Mouse (Mus musculus) kidney, adult 2 months (tissue): ENCODE measurements around the gene Lag3. TPM values are rescaled to one million over a fixed set of nuclear protein-coding genes. Genes with fewer than 3 reads are reported as not detected.
A peak's percentile ranks its signal among the peaks of the same experiment; 100 is the strongest.

ENCODE experiments used
- DNase-seq: peaks from one replicate; pipeline ENCODE4 v3.0.0; 2021
- H3K27ac ChIP-seq: fragments of 200-500 bp; 2 replicates; pipeline ENCODE4 v1.5.1; 2012; ENCODE audit warnings: low read depth, low read length, control low read depth, inconsistent platforms; ENCODE audit not compliant: insufficient read depth
- H3K27me3 ChIP-seq: fragments of 200-500 bp; replicated peaks from 2 replicates; pipeline ENCODE4 v1.6.1; 2012; ENCODE audit warnings: mild to moderate bottlenecking, moderate library complexity, low read length, inconsistent platforms; ENCODE audit not compliant: control insufficient read depth, insufficient read depth
- H3K36me3 ChIP-seq: fragments of 200-500 bp; 2 replicates; pipeline ENCODE4 v1.6.1; 2012; ENCODE audit warnings: mild to moderate bottlenecking, moderate library complexity, low read length, inconsistent platforms; ENCODE audit not compliant: control insufficient read depth, insufficient read depth
- H3K4me1 ChIP-seq: fragments of 200-500 bp; 2 replicates; pipeline ENCODE4 v1.6.1; 2011; ENCODE audit warnings: low read length; ENCODE audit not compliant: control insufficient read depth, insufficient read depth
- H3K4me3 ChIP-seq: fragments of 200-500 bp; 2 replicates; pipeline ENCODE4 v1.5.1; 2011; ENCODE audit warnings: mild to moderate bottlenecking, low read depth, low read length, control low read depth; ENCODE audit not compliant: insufficient read depth
- CTCF ChIP-seq: fragments of 200-500 bp; conservative IDR thresholded peaks from 2 replicates; pipeline ENCODE4 v1.5.1; 2011; ENCODE audit warnings: low read depth, mild to moderate bottlenecking, control low read depth, low read length, moderate library complexity, mixed read lengths; ENCODE audit not compliant: insufficient read depth, insufficient read length
- POLR2A ChIP-seq: fragments of 200-500 bp; IDR thresholded peaks from one replicate; pipeline ENCODE4 v1.6.1; 2011; ENCODE audit warnings: low read depth, low read length, control low read depth
- WGBS: fragments of 180-500 bp; shearing (Covaris S2); methylation state at CpG from one replicate; pipeline ENCODE4 v1.1.7; 2018; 5-methylcytosine and 5-hydroxymethylcytosine counted together
- polyA plus RNA-seq: library from polyadenylated mRNA; depleted of rRNA; stranded (reverse); fragments of >200 nt; gene quantifications from 2 replicates; pipeline ENCODE4 v1.2.3, GENCODE M21; 2012

Gene Lag3
- polyA plus RNA-seq, 1 experiment: 1.5 TPM

- H3K36me3 ChIP-seq: no peaks in the 10 kb centered on the region
- H3K27me3 ChIP-seq: no peaks in the 10 kb centered on the region
- no peak for DNase-seq
- no peak overlapping the region for H3K4me3 ChIP-seq
- H3K27ac ChIP-seq: no peak overlapping the region
- WGBS: 96% methylated on average over 1 of the region's 1 CpGs
- H3K4me1 ChIP-seq: no peaks in the 10 kb centered on the region
- TF ChIP-seq POLR2A: no peak
- no peak for TF ChIP-seq CTCF
Observed at GRCm38 (mm10) chr6:124941679-124942078, 30.2 kb upstream of the Lag3 start.

- 92% methylated on average over 7 of the region's 7 CpGs for WGBS
- H3K36me3 ChIP-seq: peaks cover 3% of the 10 kb centered on the region; the same call in 1 of the 2 replicates
Observed at GRCm38 (mm10) chr6:124938554-124938953, 27.0 kb upstream of the Lag3 start.

GRCm38 (mm10) chr6:124937493-124937892 lies 26.0 kb upstream of the Lag3 start:
- Histone ChIP-seq H3K27me3 (no peaks in the 10 kb centered on the region), H3K4me1 (peaks cover 4% of the 10 kb centered on the region; the same call in 1 of the 2 replicates), H3K36me3 (peaks cover 3% of the 10 kb centered on the region; the same call in 1 of the 2 replicates), H3K27ac (no peak overlapping the region), H3K4me3 (no peak overlapping the region)
- WGBS: 69% methylated on average over 2 of the region's 2 CpGs
- TF ChIP-seq POLR2A (no peak), CTCF (no peak)
- DNase-seq: no peak

More at GRCm38 (mm10) chr6:124938554-124938953, 27.0 kb upstream of the Lag3 start:
- TF ChIP-seq POLR2A (no peak), CTCF (no peak)
- no peak overlapping the region for H3K27ac ChIP-seq
- no peak overlapping the region for H3K4me3 ChIP-seq
- DNase-seq: no peak
- peaks cover 4% of the 10 kb centered on the region; the same call in 1 of the 2 replicates for H3K4me1 ChIP-seq
- no peaks in the 10 kb centered on the region for H3K27me3 ChIP-seq

- peaks cover 9% of the 10 kb centered on the region; the same call in 1 of the 2 replicates for H3K4me1 ChIP-seq
- no peak for DNase-seq
- no peak overlapping the region for H3K4me3 ChIP-seq
- H3K27ac ChIP-seq: no peak overlapping the region
- no peak for TF ChIP-seq POLR2A
- TF ChIP-seq CTCF: no peak
- 61% methylated on average over 1 of the region's 1 CpGs for WGBS
- H3K27me3 ChIP-seq: no peaks in the 10 kb centered on the region
- peaks cover 3% of the 10 kb centered on the region; the same call in 1 of the 2 replicates for H3K36me3 ChIP-seq
Observed at GRCm38 (mm10) chr6:124936681-124937080, 25.2 kb upstream of the Lag3 start.

GRCm38 (mm10) chr6:124934670-124935069 lies 23.2 kb upstream of the Lag3 start:
- peaks cover 3% of the 10 kb centered on the region; the same call in 1 of the 2 replicates for H3K36me3 ChIP-seq
- DNase-seq: no peak
- 81% methylated on average over 7 of the region's 7 CpGs for WGBS
- H3K4me3 ChIP-seq: no peak overlapping the region
- H3K4me1 ChIP-seq: peaks cover 15% of the 10 kb centered on the region; the same call in 1 of the 2 replicates
- TF ChIP-seq CTCF: no peak
- no peak for TF ChIP-seq POLR2A
- H3K27me3 ChIP-seq: no peaks in the 10 kb centered on the region
- H3K27ac ChIP-seq: no peak overlapping the region

GRCm38 (mm10) chr6:124933127-124933526 lies 21.6 kb upstream of the Lag3 start:
- Histone ChIP-seq H3K4me3 (no peak overlapping the region), H3K36me3 (peaks cover 3% of the 10 kb centered on the region; the same call in 1 of the 2 replicates), H3K27ac (no peak overlapping the region), H3K27me3 (no peaks in the 10 kb centered on the region), H3K4me1 (peaks cover 15% of the 10 kb centered on the region; the same call in 1 of the 2 replicates)
- 92% methylated on average over 3 of the region's 3 CpGs for WGBS
- TF ChIP-seq CTCF (no peak), POLR2A (no peak)
- DNase-seq: no peak

GRCm38 (mm10) chr6:124932314-124932695 lies 20.8 kb upstream of the Lag3 start:
- no peaks in the 10 kb centered on the region for H3K27me3 ChIP-seq
- peaks cover 3% of the 10 kb centered on the region; the same call in 1 of the 2 replicates for H3K36me3 ChIP-seq
- DNase-seq: no peak
- WGBS: 25% methylated on average over 12 of the region's 12 CpGs
- H3K27ac ChIP-seq: peak overlapping the region; percentile 30
- H3K4me1 ChIP-seq: peaks cover 15% of the 10 kb centered on the region; the same call in 1 of the 2 replicates
- TF ChIP-seq POLR2A (no peak), CTCF (no peak)
- peak overlapping the region; percentile 86 for H3K4me3 ChIP-seq
